Mouse (Mus musculus): ENCODE measurements at regions not wholly inside any gene's neighbourhood (a gene's known extent, or its start where the extent isn't known, plus 50 kb on each side); places are given as distances from the start of the nearest gene placed in this dataset.

DNA sequence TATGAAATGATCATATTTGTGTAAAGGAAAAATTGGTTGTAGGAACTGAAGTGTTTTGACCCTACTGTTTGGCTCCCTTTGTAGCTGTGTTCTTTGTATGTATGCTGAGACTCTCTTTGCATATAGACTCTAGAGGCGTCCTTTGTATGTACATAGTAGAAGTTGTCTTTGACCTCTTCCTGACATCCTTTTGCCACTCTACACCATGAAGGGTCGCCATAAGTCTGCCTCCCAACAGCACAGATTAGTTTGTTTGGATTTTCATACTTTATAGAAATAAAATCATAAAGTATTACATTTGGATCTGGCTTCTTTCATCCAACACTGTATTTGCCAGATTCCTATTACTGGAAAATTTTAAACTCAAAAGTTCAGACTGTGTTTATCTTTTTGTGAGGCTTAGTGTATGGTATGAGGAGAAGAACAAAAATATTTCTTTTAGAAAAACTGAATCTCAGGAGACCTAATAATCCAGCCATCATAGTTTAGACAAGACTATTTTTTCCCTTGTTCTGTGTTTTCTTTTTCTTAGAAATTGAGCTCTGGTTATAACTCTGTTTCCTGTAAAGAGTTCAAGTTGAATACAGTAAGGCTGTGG, 293.7 kb downstream of the Tmsb4x start:
- H3K4me1 ChIP-seq (ENCODE audit: control insufficient read depth, insufficient read depth, low read length) = no peaks in the 10 kb centered on the region
- H3K4me3 ChIP-seq (ENCODE audit: insufficient read depth, low read depth, low read length) = no peak overlapping the region
- no peak for TF ChIP-seq CTCF (conservative IDR thresholded peaks at IDR 0.05; ENCODE audit: insufficient read depth, insufficient read length, low read depth, low read length)
- no peak for TF ChIP-seq POLR2A (IDR thresholded peaks at IDR 0.05; ENCODE audit: low read depth, low read length)
- no peaks in the 10 kb centered on the region for H3K36me3 ChIP-seq (ENCODE audit: control insufficient read depth, insufficient read depth, low read length)
- DNase-seq = no peak
- H3K27me3 ChIP-seq (replicated peaks; ENCODE audit: control insufficient read depth, insufficient read depth, low read length) = no peaks in the 10 kb centered on the region
- H3K27ac ChIP-seq (ENCODE audit: insufficient read depth, low read depth, low read length) = no peak overlapping the region
- 77% methylated on average over 2 of the region's 2 CpGs for WGBS

DNA sequence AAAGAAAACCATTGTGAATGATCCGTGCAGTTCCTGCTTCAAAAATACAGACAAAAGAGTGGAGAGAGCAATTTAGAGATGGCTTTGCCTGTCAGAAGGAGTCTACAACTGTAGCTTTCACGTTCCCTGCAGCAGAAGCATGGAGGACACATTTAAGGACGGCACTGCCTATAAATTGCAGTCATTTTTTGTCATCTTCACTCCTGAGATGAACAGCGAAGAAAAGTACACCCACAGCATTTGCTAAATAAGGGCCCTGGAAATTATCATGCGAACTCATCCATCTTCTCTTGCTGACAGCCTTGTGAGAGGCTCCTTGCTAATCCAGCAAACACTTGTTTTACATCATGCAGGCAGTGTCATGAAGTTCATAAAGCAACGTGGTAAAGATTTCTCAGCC, 302.5 kb downstream of the Tmsb4x start:
- DNase-seq = no peak
- no peaks in the 10 kb centered on the region for H3K36me3 ChIP-seq (ENCODE audit: control insufficient read depth, insufficient read depth, low read length)
- WGBS = 74% methylated on average over 6 of the region's 6 CpGs
- no peak for TF ChIP-seq CTCF (conservative IDR thresholded peaks at IDR 0.05; ENCODE audit: insufficient read depth, insufficient read length, low read depth, low read length)
- TF ChIP-seq POLR2A (IDR thresholded peaks at IDR 0.05; ENCODE audit: low read depth, low read length) = no peak
- no peaks in the 10 kb centered on the region for H3K27me3 ChIP-seq (replicated peaks; ENCODE audit: control insufficient read depth, insufficient read depth, low read length)
- no peaks in the 10 kb centered on the region for H3K4me1 ChIP-seq (ENCODE audit: control insufficient read depth, insufficient read depth, low read length)
- no peak overlapping the region for H3K27ac ChIP-seq (ENCODE audit: insufficient read depth, low read depth, low read length)
- H3K4me3 ChIP-seq (ENCODE audit: insufficient read depth, low read depth, low read length) = no peak overlapping the region

DNA sequence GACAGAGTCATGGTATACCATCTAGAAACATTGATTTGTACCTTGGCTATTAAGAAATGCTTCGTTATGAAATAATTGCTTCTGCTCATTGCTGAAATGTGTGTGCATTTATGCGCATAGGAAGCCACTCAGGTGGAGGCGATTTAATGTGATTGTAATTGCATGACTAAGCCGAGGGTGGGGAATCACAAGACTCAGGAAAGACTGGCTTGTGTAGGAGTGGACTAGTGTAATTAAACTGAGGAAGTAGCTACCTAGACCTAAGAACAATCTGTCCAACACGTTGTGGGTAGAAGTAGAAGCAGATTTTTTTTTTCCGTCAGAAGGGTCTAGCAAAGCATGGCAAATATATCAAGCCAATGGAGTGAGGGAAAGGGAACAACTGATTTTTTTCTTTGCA, 308.4 kb downstream of the Tmsb4x start:
- Histone ChIP-seq H3K27me3 (replicated peaks; ENCODE audit: control insufficient read depth, insufficient read depth, low read length) (no peaks in the 10 kb centered on the region), H3K4me1 (ENCODE audit: control insufficient read depth, insufficient read depth, low read length) (no peaks in the 10 kb centered on the region), H3K4me3 (ENCODE audit: insufficient read depth, low read depth, low read length) (no peak overlapping the region), H3K36me3 (ENCODE audit: control insufficient read depth, insufficient read depth, low read length) (no peaks in the 10 kb centered on the region), H3K27ac (ENCODE audit: insufficient read depth, low read depth, low read length) (no peak overlapping the region)
- no peak for DNase-seq
- no peak for TF ChIP-seq POLR2A (IDR thresholded peaks at IDR 0.05; ENCODE audit: low read depth, low read length)
- no peak for TF ChIP-seq CTCF (conservative IDR thresholded peaks at IDR 0.05; ENCODE audit: insufficient read depth, insufficient read length, low read depth, low read length)
- 58% methylated on average over 6 of the region's 6 CpGs for WGBS

DNA sequence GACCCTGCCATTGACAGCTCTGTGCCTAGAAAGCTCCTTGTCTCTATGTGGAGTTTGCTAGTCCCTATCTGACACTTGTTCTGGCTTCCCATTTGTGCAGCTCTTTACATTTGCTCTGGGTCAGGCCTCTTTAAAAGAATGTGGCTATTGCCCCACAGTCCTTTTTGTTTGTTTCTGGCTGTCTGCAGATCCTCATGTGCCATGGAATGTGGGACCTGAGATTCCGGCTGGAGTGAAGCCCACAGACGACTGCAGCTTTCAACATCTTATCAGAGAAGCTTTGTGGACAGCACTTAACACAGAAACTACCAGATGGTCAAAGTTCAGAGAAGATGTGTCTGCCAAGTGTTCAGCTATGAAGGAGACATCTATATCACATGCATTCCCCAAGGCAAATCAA, 309.7 kb upstream of the Egfl6 start:
- no peaks in the 10 kb centered on the region for H3K27me3 ChIP-seq (replicated peaks; ENCODE audit: control insufficient read depth, insufficient read depth, low read length)
- no peak for DNase-seq
- TF ChIP-seq CTCF (conservative IDR thresholded peaks at IDR 0.05; ENCODE audit: insufficient read depth, insufficient read length, low read depth, low read length) = no peak
- no peak for TF ChIP-seq POLR2A (IDR thresholded peaks at IDR 0.05; ENCODE audit: low read depth, low read length)
- H3K27ac ChIP-seq (ENCODE audit: insufficient read depth, low read depth, low read length) = no peak overlapping the region
- 84% methylated on average over 2 of the region's 2 CpGs for WGBS
- H3K4me1 ChIP-seq (ENCODE audit: control insufficient read depth, insufficient read depth, low read length) = no peaks in the 10 kb centered on the region
- H3K4me3 ChIP-seq (ENCODE audit: insufficient read depth, low read depth, low read length) = no peak overlapping the region
- H3K36me3 ChIP-seq (ENCODE audit: control insufficient read depth, insufficient read depth, low read length) = no peaks in the 10 kb centered on the region

DNA sequence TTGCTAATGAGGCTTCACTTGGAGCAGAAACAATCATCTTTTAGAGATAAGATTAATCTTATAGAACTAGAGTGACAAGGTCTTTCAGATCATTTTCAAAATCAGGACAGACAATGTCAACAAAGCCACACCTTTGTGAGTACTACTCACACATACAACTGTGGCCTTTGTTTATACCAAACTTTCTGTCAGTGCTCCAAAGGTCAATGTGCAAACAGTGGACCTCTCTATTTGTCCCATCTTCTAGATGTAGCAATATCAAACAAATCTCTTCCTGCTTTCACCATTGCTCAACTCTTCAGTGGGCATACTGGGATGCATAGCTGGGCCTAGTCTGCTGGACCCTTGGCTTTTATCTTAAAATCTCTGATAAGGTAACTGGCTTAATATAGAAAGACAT, 300.9 kb upstream of the Egfl6 start:
- Histone ChIP-seq H3K4me3 (ENCODE audit: insufficient read depth, low read depth, low read length) (no peak overlapping the region), H3K36me3 (ENCODE audit: control insufficient read depth, insufficient read depth, low read length) (no peaks in the 10 kb centered on the region), H3K27me3 (replicated peaks; ENCODE audit: control insufficient read depth, insufficient read depth, low read length) (no peaks in the 10 kb centered on the region), H3K27ac (ENCODE audit: insufficient read depth, low read depth, low read length) (no peak overlapping the region), H3K4me1 (ENCODE audit: control insufficient read depth, insufficient read depth, low read length) (no peaks in the 10 kb centered on the region)
- TF ChIP-seq CTCF (conservative IDR thresholded peaks at IDR 0.05; ENCODE audit: insufficient read depth, insufficient read length, low read depth, low read length) (no peak), POLR2A (IDR thresholded peaks at IDR 0.05; ENCODE audit: low read depth, low read length) (no peak)
- no peak for DNase-seq

DNA sequence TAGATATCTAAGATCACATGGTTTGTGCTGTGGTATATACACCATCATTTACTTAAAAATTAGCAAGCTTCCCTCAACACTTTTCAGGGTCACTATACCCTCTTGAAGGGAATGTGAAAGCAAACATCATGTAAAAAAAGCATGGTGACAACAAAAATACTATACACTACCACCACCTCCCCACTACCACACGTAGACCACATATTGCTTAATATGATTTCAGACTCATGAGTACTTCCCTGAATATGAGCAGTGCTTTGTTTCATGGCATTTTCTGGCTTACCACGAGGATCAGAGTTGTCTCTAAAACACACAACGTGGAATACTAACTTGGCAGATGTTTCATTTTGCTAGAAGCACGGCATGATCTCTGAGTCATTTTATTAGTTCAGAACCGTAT, 284.0 kb upstream of the Egfl6 start:
- Histone ChIP-seq H3K27me3 (replicated peaks; ENCODE audit: control insufficient read depth, insufficient read depth, low read length) (no peaks in the 10 kb centered on the region), H3K4me1 (ENCODE audit: control insufficient read depth, insufficient read depth, low read length) (no peaks in the 10 kb centered on the region), H3K4me3 (ENCODE audit: insufficient read depth, low read depth, low read length) (no peak overlapping the region), H3K27ac (ENCODE audit: insufficient read depth, low read depth, low read length) (no peak overlapping the region), H3K36me3 (ENCODE audit: control insufficient read depth, insufficient read depth, low read length) (no peaks in the 10 kb centered on the region)
- WGBS = 89% methylated on average over 5 of the region's 5 CpGs
- no peak for DNase-seq
- no peak for TF ChIP-seq POLR2A (IDR thresholded peaks at IDR 0.05; ENCODE audit: low read depth, low read length)

DNA sequence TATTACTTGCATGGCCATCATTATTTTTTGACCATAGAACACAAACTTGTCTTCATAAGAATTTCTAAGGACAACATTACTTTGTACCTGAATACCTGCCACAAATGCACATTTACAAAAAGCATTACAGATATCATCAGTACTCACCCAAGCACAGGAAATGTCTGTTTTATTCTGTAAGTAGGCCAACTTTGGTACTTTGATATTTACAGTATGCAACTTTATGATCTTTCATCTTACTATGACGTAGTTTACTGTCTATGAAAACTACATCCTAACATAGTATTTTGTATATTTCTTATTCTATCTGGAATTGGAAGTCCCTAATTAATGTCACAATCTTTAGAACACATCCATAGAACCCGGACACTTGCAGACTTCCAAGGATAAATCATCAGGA, 282.2 kb upstream of the Egfl6 start:
- 79% methylated on average over 2 of the region's 2 CpGs for WGBS
- H3K27ac ChIP-seq (ENCODE audit: insufficient read depth, low read depth, low read length) = no peak overlapping the region
- no peak for DNase-seq
- no peaks in the 10 kb centered on the region for H3K4me1 ChIP-seq (ENCODE audit: control insufficient read depth, insufficient read depth, low read length)
- no peaks in the 10 kb centered on the region for H3K36me3 ChIP-seq (ENCODE audit: control insufficient read depth, insufficient read depth, low read length)
- H3K4me3 ChIP-seq (ENCODE audit: insufficient read depth, low read depth, low read length) = no peak overlapping the region
- no peaks in the 10 kb centered on the region for H3K27me3 ChIP-seq (replicated peaks; ENCODE audit: control insufficient read depth, insufficient read depth, low read length)
- TF ChIP-seq POLR2A (IDR thresholded peaks at IDR 0.05; ENCODE audit: low read depth, low read length) = no peak
- no peak for TF ChIP-seq CTCF (conservative IDR thresholded peaks at IDR 0.05; ENCODE audit: insufficient read depth, insufficient read length, low read depth, low read length)

Data from kidney, adult 2 months (tissue).